8 mouse cellular contexts compared by ENCODE assay signal in genomic region chr1:135958483-135958882, GRCm38 (mm10). TPM values are rescaled to one million over a fixed set of nuclear protein-coding genes. Genes with fewer than 3 reads are reported as not detected.
DNase-seq lines count a peak whose midpoint lies in the region; ATAC-seq and TF ChIP-seq lines count a peak whose summit lies in the region.

No protein-coding gene starts in this region.

- H3K27me3 ChIP-seq in forebrain, embryonic 13.5 days: 0 out of 2 replicates have a peak, but pooled peaks cover 6% of the 10 kb centered on the region
- peaks cover 5% of the 10 kb centered on the region; the same call in 1 of the 2 replicates for H3K27me3 ChIP-seq in forebrain, embryonic 10.5 days (ENCODE audit: poor library complexity, severe bottlenecking)
- H3K27me3 ChIP-seq in neural tube, embryonic 14.5 days (ENCODE audit: control insufficient read depth, insufficient read depth, low read length): no peaks in the 10 kb centered on the region
- H3K27me3 ChIP-seq in neural tube, embryonic 15.5 days (replicated peaks): no peaks in the 10 kb centered on the region
- peaks cover 5% of the 10 kb centered on the region; the same call in 1 of the 2 replicates for H3K27me3 ChIP-seq in liver, postnatal 0 days (ENCODE audit: insufficient read depth, low read length)

- H3K27ac ChIP-seq in forebrain, embryonic 13.5 days: no peak overlapping the region
- no peak overlapping the region for H3K27ac ChIP-seq in forebrain, embryonic 10.5 days
- no peak overlapping the region for H3K27ac ChIP-seq in neural tube, embryonic 14.5 days (ENCODE audit: low read depth, low read length)
- H3K27ac ChIP-seq in neural tube, embryonic 15.5 days (replicated peaks): no peak overlapping the region
- H3K27ac ChIP-seq in liver, postnatal 0 days (ENCODE audit: low read depth): no peak overlapping the region

- H3K9me3 ChIP-seq in forebrain, embryonic 13.5 days (replicated peaks): no peaks in the 10 kb centered on the region
- no peaks in the 10 kb centered on the region for H3K9me3 ChIP-seq in forebrain, embryonic 10.5 days
- H3K9me3 ChIP-seq in neural tube, embryonic 14.5 days (ENCODE audit: control insufficient read depth, low read length): no peaks in the 10 kb centered on the region
- H3K9me3 ChIP-seq in neural tube, embryonic 15.5 days (replicated peaks): no peaks in the 10 kb centered on the region
- no peaks in the 10 kb centered on the region for H3K9me3 ChIP-seq in liver, postnatal 0 days (ENCODE audit: low read length)

- no peak for TF ChIP-seq EP300 in liver, postnatal 0 days (IDR thresholded peaks at IDR 0.05; ENCODE audit: low read depth)

- WGBS in forebrain, embryonic 13.5 days: 53% methylated on average over 4 of the region's 4 CpGs
- 54% methylated on average over 4 of the region's 4 CpGs for WGBS in forebrain, embryonic 10.5 days
- WGBS in neural tube, embryonic 14.5 days: 53% methylated on average over 4 of the region's 4 CpGs
- 52% methylated on average over 4 of the region's 4 CpGs for WGBS in neural tube, embryonic 15.5 days
- WGBS in liver, postnatal 0 days (ENCODE audit: insufficient replicate concordance): 45% methylated on average over 4 of the region's 4 CpGs

- no peaks in the 10 kb centered on the region for H3K36me3 ChIP-seq in forebrain, embryonic 13.5 days (ENCODE audit: poor library complexity, severe bottlenecking)
- no peaks in the 10 kb centered on the region for H3K36me3 ChIP-seq in forebrain, embryonic 10.5 days (replicated peaks)
- no peaks in the 10 kb centered on the region for H3K36me3 ChIP-seq in neural tube, embryonic 14.5 days (ENCODE audit: control insufficient read depth, insufficient read depth, low read length)
- H3K36me3 ChIP-seq in neural tube, embryonic 15.5 days: no peaks in the 10 kb centered on the region
- no peaks in the 10 kb centered on the region for H3K36me3 ChIP-seq in liver, postnatal 0 days (replicated peaks; ENCODE audit: insufficient read depth, low read length)

- TF ChIP-seq CTCF in liver, postnatal 0 days (IDR thresholded peaks at IDR 0.05; ENCODE audit: low read depth): peak; percentile 90

- intact Hi-C loops in gastrocnemius, postnatal 14 days (cut with DNase I; ENCODE audit: low total_unique reads): no loop called here

- no peak overlapping the region for H3K4me3 ChIP-seq in forebrain, embryonic 13.5 days
- H3K4me3 ChIP-seq in forebrain, embryonic 10.5 days: no peak overlapping the region
- H3K4me3 ChIP-seq in neural tube, embryonic 14.5 days (ENCODE audit: low read depth, low read length): no peak overlapping the region
- H3K4me3 ChIP-seq in neural tube, embryonic 15.5 days (replicated peaks): no peak overlapping the region
- H3K4me3 ChIP-seq in liver, postnatal 0 days (ENCODE audit: low read depth, low read length): no peak overlapping the region

- no peak overlapping the region for H3K4me2 ChIP-seq in forebrain, embryonic 13.5 days
- H3K4me2 ChIP-seq in neural tube, embryonic 14.5 days (ENCODE audit: low read depth, low read length): no peak overlapping the region
- H3K4me2 ChIP-seq in neural tube, embryonic 15.5 days: no peak overlapping the region
- H3K4me2 ChIP-seq in liver, postnatal 0 days (ENCODE audit: low read depth, low read length): no peak overlapping the region

- no peaks in the 10 kb centered on the region for H3K4me1 ChIP-seq in forebrain, embryonic 13.5 days
- H3K4me1 ChIP-seq in forebrain, embryonic 10.5 days: no peaks in the 10 kb centered on the region
- no peaks in the 10 kb centered on the region for H3K4me1 ChIP-seq in neural tube, embryonic 14.5 days (ENCODE audit: control insufficient read depth, insufficient read depth, low read length)
- no peaks in the 10 kb centered on the region for H3K4me1 ChIP-seq in neural tube, embryonic 15.5 days
- H3K4me1 ChIP-seq in liver, postnatal 0 days (ENCODE audit: insufficient read depth): no peaks in the 10 kb centered on the region

- no peak for DNase-seq in forebrain, embryonic 10.5 days (ENCODE audit: extremely low spot score, low spot score)
- DNase-seq in liver, postnatal 0 days: no peak
- DNase-seq in yolk sac, embryonic 10.5 days (ENCODE audit: low spot score): no peak
- no peak for DNase-seq in gastrocnemius, postnatal 14 days

- ATAC-seq in forebrain, embryonic 13.5 days: peak; percentile 33; the same call in 1 of the 2 replicates
- ATAC-seq in neural tube, embryonic 14.5 days (ENCODE audit: low read depth): peak; percentile 49; the same call in 1 of the 2 replicates
- ATAC-seq in neural tube, embryonic 15.5 days (ENCODE audit: low FRiP score): no peak
- ATAC-seq in erythroid progenitor cell, adult 5-6 weeks (replicated peaks; ENCODE audit: low FRiP score, poor library complexity, severe bottlenecking): peak; percentile 60; the same call in 1 of the 2 replicates
- no peak for ATAC-seq in liver, postnatal 0 days

- H3K9ac ChIP-seq in forebrain, embryonic 13.5 days: no peak overlapping the region
- no peak overlapping the region for H3K9ac ChIP-seq in neural tube, embryonic 14.5 days (replicated peaks; ENCODE audit: low read depth, low read length)
- no peak overlapping the region for H3K9ac ChIP-seq in neural tube, embryonic 15.5 days (replicated peaks)
- no peak overlapping the region for H3K9ac ChIP-seq in liver, postnatal 0 days (replicated peaks)

RNA-seq across cellular contexts. Expression of gene Pkp1, which starts 39.5 kb away (rescaled TPM):
- polyA plus RNA-seq in forebrain, embryonic 13.5 days (2015; fragmentation: Nextera tagmentation; extraction: Ambion mirVana): not detected in 2 replicates
- polyA plus RNA-seq in forebrain, embryonic 10.5 days (2016; fragmentation: Nextera tagmentation; extraction: Ambion mirVana): 0.07 TPM in 1 of 2 replicates, not detected in the other
- not detected in 2 replicates for polyA plus RNA-seq in neural tube, embryonic 14.5 days (2014; fragmentation: Nextera tagmentation; extraction: Ambion mirVana)
- polyA plus RNA-seq in neural tube, embryonic 15.5 days (2015; fragmentation: Nextera tagmentation; extraction: Ambion mirVana): 0.10 and 1.9 TPM in 2 replicates
- not detected in 2 replicates for total RNA-seq in erythroid progenitor cell, adult 5-6 weeks (2015; ENCODE audit: low replicate concordance)
- total RNA-seq in erythroid progenitor cell, adult 5-6 weeks (2017; ENCODE audit: low replicate concordance): not detected in 2 replicates
- 0.05 TPM in 1 of 2 replicates, not detected in the other for polyA plus RNA-seq in liver, postnatal 0 days (2015; fragmentation: Nextera tagmentation; extraction: Ambion mirVana)
- total RNA-seq in gastrocnemius, postnatal 14 days (2021): not detected

RNA-seq across cellular contexts. Expression of gene Igfn1, which starts 47.7 kb away (rescaled TPM):
- polyA plus RNA-seq in forebrain, embryonic 13.5 days (2015; fragmentation: Nextera tagmentation; extraction: Ambion mirVana): not detected in 2 replicates
- polyA plus RNA-seq in forebrain, embryonic 10.5 days (2016; fragmentation: Nextera tagmentation; extraction: Ambion mirVana): not detected in 2 replicates
- polyA plus RNA-seq in neural tube, embryonic 14.5 days (2014; fragmentation: Nextera tagmentation; extraction: Ambion mirVana): 0.08 TPM in 1 of 2 replicates, not detected in the other
- not detected in 2 replicates for polyA plus RNA-seq in neural tube, embryonic 15.5 days (2015; fragmentation: Nextera tagmentation; extraction: Ambion mirVana)
- total RNA-seq in erythroid progenitor cell, adult 5-6 weeks (2015; ENCODE audit: low replicate concordance): not detected in 2 replicates
- not detected in 2 replicates for total RNA-seq in erythroid progenitor cell, adult 5-6 weeks (2017; ENCODE audit: low replicate concordance)
- not detected in 2 replicates for polyA plus RNA-seq in liver, postnatal 0 days (2015; fragmentation: Nextera tagmentation; extraction: Ambion mirVana)
- 10 to 100 TPM in 1 of 2 experiments, 1 to 10 TPM in 1; 5.9 to 13.0 TPM for total RNA-seq in gastrocnemius, postnatal 14 days (2021)

RNA-seq across cellular contexts. Expression of gene Tmem9, which starts 49.5 kb away (rescaled TPM):
- 130 and 149 TPM in 2 replicates for polyA plus RNA-seq in forebrain, embryonic 13.5 days (2015; fragmentation: Nextera tagmentation; extraction: Ambion mirVana)
- 132 and 135 TPM in 2 replicates for polyA plus RNA-seq in forebrain, embryonic 10.5 days (2016; fragmentation: Nextera tagmentation; extraction: Ambion mirVana)
- polyA plus RNA-seq in neural tube, embryonic 14.5 days (2014; fragmentation: Nextera tagmentation; extraction: Ambion mirVana): 69.9 and 115 TPM in 2 replicates
- 188 and 194 TPM in 2 replicates for polyA plus RNA-seq in neural tube, embryonic 15.5 days (2015; fragmentation: Nextera tagmentation; extraction: Ambion mirVana)
- 29.8 and 64.5 TPM in 2 replicates for total RNA-seq in erythroid progenitor cell, adult 5-6 weeks (2015; ENCODE audit: low replicate concordance)
- total RNA-seq in erythroid progenitor cell, adult 5-6 weeks (2017; ENCODE audit: low replicate concordance): 31.8 and 54.4 TPM in 2 replicates
- 56.4 and 57.4 TPM in 2 replicates for polyA plus RNA-seq in liver, postnatal 0 days (2015; fragmentation: Nextera tagmentation; extraction: Ambion mirVana)
- total RNA-seq in gastrocnemius, postnatal 14 days (2021): 10 to 100 TPM; 11.2 to 15.5 TPM

Comparison
In these comparisons a context has a peak if more than half of its experiments do, and no peak if none do; other contexts are left out.
1. ATAC-seq: peak in forebrain, embryonic 13.5 days (single experiment), neural tube, embryonic 14.5 days (single experiment) and erythroid progenitor cell, adult 5-6 weeks (single experiment); none in neural tube, embryonic 15.5 days (single experiment) and liver, postnatal 0 days (single experiment).